Mouse (Mus musculus) cerebellum, adult 2 months (tissue): ENCODE data around the gene Chrm3. TPM values are rescaled to one million over a fixed set of nuclear protein-coding genes. Genes with fewer than 3 reads are reported as not detected.
"Not testable (repeated sequence)": the region's sequence is repeated elsewhere in the genome, so short reads cannot be mapped to it uniquely, and the experiment has no call there.

ENCODE experiments used
- DNase-seq, 2 experiments: peaks; one replicate each; pipeline ENCODE4 v3.0.0; 2021
- H3K27ac ChIP-seq: fragments of 200-500 bp; 2 replicates; pipeline ENCODE4 v1.5.1; 2012; ENCODE audit warnings: low read length, control low read depth, inconsistent platforms; ENCODE audit not compliant: insufficient read depth
- H3K27me3 ChIP-seq: fragments of 200-500 bp; 2 replicates; pipeline ENCODE4 v1.6.1; 2012; ENCODE audit warnings: inconsistent platforms, mild to moderate bottlenecking, low read length, moderate library complexity; ENCODE audit not compliant: control insufficient read depth, insufficient read depth
- H3K4me1 ChIP-seq: fragments of 200-500 bp; 2 replicates; pipeline ENCODE4 v1.6.1; 2011; ENCODE audit warnings: low read length; ENCODE audit not compliant: control insufficient read depth, insufficient read depth
- H3K4me3 ChIP-seq: fragments of 200-500 bp; replicated peaks from 2 replicates; pipeline ENCODE3; 2011; ENCODE audit warnings: mild to moderate bottlenecking, low read depth, low read length, control low read depth; ENCODE audit not compliant: insufficient read depth
- CTCF ChIP-seq: fragments of 200-500 bp; IDR thresholded peaks from 2 replicates; pipeline ENCODE4 v1.5.1; 2011; ENCODE audit warnings: low read depth, mild to moderate bottlenecking, control low read depth, low read length, moderate library complexity, borderline replicate concordance; ENCODE audit not compliant: insufficient read depth
- POLR2A ChIP-seq: fragments of 200-500 bp; IDR thresholded peaks from 2 replicates; pipeline ENCODE4 v1.6.1; 2011; ENCODE audit warnings: low read length, control low read depth, borderline replicate concordance; ENCODE audit not compliant: insufficient read depth
- WGBS: fragments of 180-500 bp; shearing (Covaris S2); methylation state at CpG from one replicate; pipeline ENCODE4 v1.1.7; 2018; 5-methylcytosine and 5-hydroxymethylcytosine counted together
- polyA plus RNA-seq: library from polyadenylated mRNA; depleted of rRNA; stranded (reverse); fragments of >200 nt; gene quantifications from 2 replicates; pipeline ENCODE4 v1.2.3, GENCODE M21; 2012

Gene Chrm3
- polyA plus RNA-seq, 1 experiment: 4.4 TPM

GRCm38 (mm10) chr13:9878596-9879010 lies 482.0 kb downstream of the Chrm3 start:
- no peak for DNase-seq
- no peak overlapping the region for H3K4me3 ChIP-seq
- no peak overlapping the region for H3K27ac ChIP-seq
- no peaks in the 10 kb centered on the region for H3K27me3 ChIP-seq
- no peaks in the 10 kb centered on the region for H3K4me1 ChIP-seq
- WGBS: 89% methylated on average over 7 of the region's 7 CpGs
- TF ChIP-seq POLR2A (no peak), CTCF (no peak)

DNA sequence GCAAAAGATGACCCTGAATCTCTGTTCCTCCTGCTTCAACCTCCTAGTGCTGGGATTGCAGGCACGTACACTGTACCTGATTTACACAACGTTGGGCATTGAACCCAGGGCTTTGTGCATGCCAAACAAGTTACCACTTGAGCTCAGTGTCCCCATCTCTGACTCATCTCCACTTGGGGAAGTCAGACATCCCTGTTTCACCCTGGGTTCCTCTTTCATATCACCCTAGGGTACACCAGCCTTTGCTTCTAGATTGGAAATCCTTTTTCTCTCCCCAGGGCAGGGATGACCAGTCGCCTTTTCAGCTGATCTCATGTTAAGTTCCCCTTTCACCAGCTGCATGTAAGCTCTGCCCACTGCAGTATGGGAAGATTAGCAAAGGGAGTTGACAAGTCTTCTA lies 487.3 kb downstream of the Chrm3 start:
- Histone ChIP-seq H3K27ac (no peak overlapping the region), H3K4me3 (no peak overlapping the region), H3K27me3 (no peaks in the 10 kb centered on the region), H3K4me1 (no peaks in the 10 kb centered on the region)
- no peak for DNase-seq
- 81% methylated on average over 3 of the region's 3 CpGs for WGBS
- no peak for TF ChIP-seq POLR2A
- TF ChIP-seq CTCF: no peak

- TF ChIP-seq CTCF (no peak), POLR2A (no peak)
Measured at GRCm38 (mm10) chr13:9866161-9866560, 494.5 kb downstream of the Chrm3 start.

GRCm38 (mm10) chr13:9847515-9847914 lies 513.1 kb downstream of the Chrm3 start:
- H3K4me3 ChIP-seq: no peak overlapping the region
- 72% methylated on average over 3 of the region's 3 CpGs for WGBS
- no peaks in the 10 kb centered on the region for H3K27me3 ChIP-seq
- TF ChIP-seq CTCF (no peak), POLR2A (no peak)
- no peak for DNase-seq
- no peak overlapping the region for H3K27ac ChIP-seq
- H3K4me1 ChIP-seq: no peaks in the 10 kb centered on the region

More at GRCm38 (mm10) chr13:9866161-9866560, 494.5 kb downstream of the Chrm3 start:
- DNase-seq: no peak
- H3K27me3 ChIP-seq: no peaks in the 10 kb centered on the region
- 92% methylated on average over 2 of the region's 2 CpGs for WGBS
- H3K4me3 ChIP-seq: no peak overlapping the region
- no peaks in the 10 kb centered on the region for H3K4me1 ChIP-seq
- H3K27ac ChIP-seq: no peak overlapping the region

DNA sequence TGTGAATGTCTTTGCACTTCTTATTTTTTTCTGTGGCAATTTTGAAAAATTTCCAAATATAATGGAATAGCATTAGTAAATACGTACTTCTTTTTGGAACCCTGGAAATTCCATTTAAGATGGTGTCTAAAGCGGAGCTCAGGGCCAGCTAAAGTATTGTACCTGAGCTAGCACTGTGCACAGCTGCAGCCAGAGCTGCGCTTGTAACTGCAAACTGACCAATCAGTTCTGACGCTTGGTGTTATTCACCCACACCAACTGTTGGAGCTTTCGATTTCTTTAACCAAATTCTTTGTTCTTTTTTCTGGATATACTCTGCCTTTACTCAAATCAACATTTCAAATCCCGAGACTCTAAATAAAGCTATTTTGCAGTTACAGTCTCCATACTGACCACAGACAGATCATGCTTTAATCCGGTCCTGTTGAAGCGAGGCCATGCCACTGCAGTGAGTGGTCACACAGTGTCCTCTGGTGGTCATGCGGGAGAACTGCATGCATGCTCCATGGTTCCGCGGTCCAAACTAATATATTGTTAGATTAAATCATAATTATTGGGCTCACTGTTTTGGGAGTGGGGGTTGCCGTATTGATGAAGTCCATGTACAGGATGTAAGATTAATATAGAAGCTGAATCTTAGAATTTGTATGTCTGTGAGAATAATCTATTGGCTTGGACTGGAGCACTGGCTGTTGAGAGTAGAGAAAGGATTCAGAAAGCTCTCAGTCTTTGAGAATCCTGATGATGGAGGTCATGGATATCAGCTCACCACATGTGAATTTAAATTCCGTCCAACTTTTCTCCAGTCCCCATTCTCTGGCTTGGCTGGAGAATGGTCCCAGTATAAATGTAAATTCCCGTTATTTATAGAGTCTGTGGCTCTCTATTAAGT lies 513.9 kb downstream of the Chrm3 start:
- no peaks in the 10 kb centered on the region for H3K27me3 ChIP-seq

DNA sequence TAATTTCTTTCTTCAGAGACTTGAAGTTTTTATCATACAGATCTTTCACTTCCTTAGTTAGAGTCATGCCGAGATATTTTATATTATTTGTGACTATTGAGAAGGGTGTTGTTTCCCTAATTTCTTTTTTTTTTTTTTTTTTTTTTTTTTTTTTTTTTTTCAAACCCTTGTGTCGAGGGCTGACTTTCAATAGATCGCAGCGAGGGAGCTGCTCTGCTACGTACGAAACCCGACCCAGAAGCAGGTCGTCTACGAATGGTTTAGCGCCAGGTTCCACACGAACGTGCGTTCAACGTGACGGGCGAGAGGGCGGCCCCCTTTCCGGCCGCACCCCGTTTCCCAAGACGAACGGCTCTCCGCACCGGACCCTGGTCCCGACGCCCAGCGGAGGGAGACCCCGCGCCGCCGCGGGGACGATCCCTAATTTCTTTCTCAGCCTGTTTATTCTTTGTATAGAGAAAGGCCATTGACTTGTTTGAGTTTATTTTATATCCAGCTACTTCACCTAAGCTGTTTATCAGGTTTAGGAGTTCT lies 526.4 kb downstream of the Chrm3 start:
- H3K27ac ChIP-seq, H3K4me3 ChIP-seq, H3K27me3 ChIP-seq, H3K4me1 ChIP-seq: not testable (repeated sequence)
- 77% methylated on average over 33 of the region's 33 CpGs for WGBS
- DNase-seq: peak; percentile 51 to 66

More for the DNA sequence above, 513.9 kb downstream of the Chrm3 start:
- no peak overlapping the region for H3K4me3 ChIP-seq
- peak; percentile 51 to 65 for DNase-seq
- WGBS: 30% methylated on average over 14 of the region's 14 CpGs
- TF ChIP-seq CTCF: peak; percentile 100
- TF ChIP-seq POLR2A: no peak
- H3K4me1 ChIP-seq: no peaks in the 10 kb centered on the region
- no peak overlapping the region for H3K27ac ChIP-seq

GRCm38 (mm10) chr13:9826227-9826626 lies 534.4 kb downstream of the Chrm3 start:
- Histone ChIP-seq H3K4me3 (no peak overlapping the region), H3K27me3 (no peaks in the 10 kb centered on the region), H3K27ac (no peak overlapping the region), H3K4me1 (no peaks in the 10 kb centered on the region)
- whole genome bisulfite sequencing: 71% methylated on average over 5 of the region's 5 CpGs
- DNase-seq: no peak
- TF ChIP-seq CTCF: 0 out of 2 replicates have a peak, but pooled peaks have one; percentile 17
- TF ChIP-seq POLR2A: no peak
